Mouse (Mus musculus) ES-CJ7 (cell line): ENCODE results near the gene Mxd3.

Experiments used
- DNase-seq: peaks from one replicate; pipeline ENCODE4 v3.0.0; 2011; ENCODE audit warnings: low read depth, low spot score

Gene Mxd3

GRCm38 (mm10) chr13:55329683-55330566 lies at the start of gene Mxd3:
Gene Mxd3, minus strand, starts transcription at chr13:55329823.
- peak; percentile 90 for DNase-seq

- peak; percentile 83 for DNase-seq
Measured at GRCm38 (mm10) chr13:55378907-55379580, 49.4 kb upstream of the Mxd3 start.

GRCm38 (mm10) chr13:55375877-55376276 lies 46.3 kb upstream of the Mxd3 start:
- DNase-seq = no peak

GRCm38 (mm10) chr13:55374206-55374924 lies 44.7 kb upstream of the Mxd3 start:
- DNase-seq = no peak

- DNase-seq = no peak
Measured at GRCm38 (mm10) chr13:55371740-55372139, 42.1 kb upstream of the Mxd3 start.

GRCm38 (mm10) chr13:55371007-55371681 lies 41.5 kb upstream of the Mxd3 start:
- DNase-seq = no peak

GRCm38 (mm10) chr13:55370234-55370633 lies 40.6 kb upstream of the Mxd3 start:
- no peak for DNase-seq

- DNase-seq = no peak
Measured at GRCm38 (mm10) chr13:55369531-55370114, 40.0 kb upstream of the Mxd3 start, which contains the start of gene Rgs14. Gene Rgs14, plus strand, starts transcription at chr13:55369732.

GRCm38 (mm10) chr13:55368401-55368800 lies 38.8 kb upstream of the Mxd3 start:
- no peak for DNase-seq

- DNase-seq = peak; percentile 100
Measured at GRCm38 (mm10) chr13:55362453-55363060, 32.9 kb upstream of the Mxd3 start, which contains the start of gene Lman2. Gene Lman2, minus strand, starts transcription at chr13:55362783.

- no peak for DNase-seq
Measured at GRCm38 (mm10) chr13:55361974-55362452, 32.4 kb upstream of the Mxd3 start.

- DNase-seq = no peak
Measured at GRCm38 (mm10) chr13:55361145-55361544, 31.5 kb upstream of the Mxd3 start.

GRCm38 (mm10) chr13:55346745-55347144 lies 17.1 kb upstream of the Mxd3 start:
- DNase-seq = no peak

- DNase-seq = no peak
Measured at GRCm38 (mm10) chr13:55344286-55344685, 14.7 kb upstream of the Mxd3 start.

- no peak for DNase-seq
Measured at GRCm38 (mm10) chr13:55342469-55342868, 12.8 kb upstream of the Mxd3 start.

- DNase-seq = peak; percentile 95
Measured at GRCm38 (mm10) chr13:55339259-55339658, 9.6 kb upstream of the Mxd3 start.

- peak; percentile 86 for DNase-seq
Measured at GRCm38 (mm10) chr13:55338131-55339054, 8.8 kb upstream of the Mxd3 start.

- DNase-seq = peak; percentile 38
Measured at GRCm38 (mm10) chr13:55337341-55337975, 7.8 kb upstream of the Mxd3 start.

- DNase-seq = peak; percentile 49
Measured at GRCm38 (mm10) chr13:55335701-55336100, 6.1 kb upstream of the Mxd3 start.
